Mouse (Mus musculus) liver, adult 2 months (tissue): ENCODE results near the gene Phf2.

Source experiments
- CTCF ChIP-seq: fragments of 200-500 bp; IDR thresholded peaks from 2 replicates; pipeline ENCODE4 v1.5.1; 2011; ENCODE audit warnings: low read depth, low read length, control low read depth
- POLR2A ChIP-seq: fragments of 200-500 bp; IDR thresholded peaks from 2 replicates; pipeline ENCODE4 v1.6.1; 2011; ENCODE audit warnings: low read length, control low read depth; ENCODE audit not compliant: insufficient read depth; ENCODE audit errors: extremely low read depth

DNA sequence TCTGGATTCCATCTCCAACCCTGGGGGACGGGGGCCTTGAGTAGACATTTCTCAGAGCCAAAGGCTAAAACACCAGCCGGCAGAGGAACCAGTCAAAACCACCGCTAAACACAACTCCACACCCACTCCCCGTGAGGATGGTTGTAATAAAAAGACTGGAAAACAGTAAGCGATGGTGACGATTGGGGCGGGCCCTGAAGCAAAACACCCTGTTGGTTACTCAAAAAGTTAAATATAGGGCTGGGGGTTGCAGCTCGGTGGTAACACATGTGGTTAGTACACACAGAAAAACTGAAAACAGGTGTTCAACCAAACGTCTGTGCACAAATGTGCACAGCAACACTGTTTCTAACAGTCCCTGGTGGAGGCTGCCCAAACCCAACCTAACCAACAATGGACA, 7.4 kb downstream of the Phf2 start:
- TF ChIP-seq POLR2A (no peak), CTCF (no peak)
